Mouse (Mus musculus) intestine, embryonic 16.5 days (tissue): ENCODE measurements around the gene C730034F03Rik. TPM values are rescaled to one million over a fixed set of nuclear protein-coding genes. Genes with fewer than 3 reads are reported as not detected.

Experiments used
- ATAC-seq: fragments of 200-750 bp; cut with Nextera tagmentation; 2 replicates; pipeline ENCODE4 v1.8.0; 2017; ENCODE audit warnings: moderate TSS enrichment, moderate library complexity
- H3K27ac ChIP-seq: fragments of 300-500 bp; sonication (generic); 2 replicates; pipeline ENCODE4 v1.5.1; 2014; ENCODE audit warnings: mild to moderate bottlenecking, low read length
- H3K27me3 ChIP-seq: fragments of 300-500 bp; sonication (generic); replicated peaks from 2 replicates; pipeline ENCODE4 v1.6.1; 2014; ENCODE audit warnings: low read length, control low read depth, mixed read lengths; ENCODE audit not compliant: control insufficient read depth, insufficient read depth
- H3K36me3 ChIP-seq: fragments of 300-500 bp; sonication (generic); 2 replicates; pipeline ENCODE4 v1.6.1; 2014; ENCODE audit warnings: low read length, control low read depth; ENCODE audit not compliant: control insufficient read depth, insufficient read depth
- H3K4me1 ChIP-seq: fragments of 300-500 bp; sonication (generic); 2 replicates; pipeline ENCODE4 v1.6.1; 2014; ENCODE audit warnings: low read length, control low read depth, mixed read lengths; ENCODE audit not compliant: control insufficient read depth, insufficient read depth
- H3K4me2 ChIP-seq: fragments of 300-500 bp; sonication (generic); 2 replicates; pipeline ENCODE4 v1.6.1; 2014; ENCODE audit warnings: low read depth, low read length, control low read depth
- H3K4me3 ChIP-seq: fragments of 300-500 bp; sonication (generic); 2 replicates; pipeline ENCODE4 v1.5.1; 2014; ENCODE audit warnings: mild to moderate bottlenecking, low read length
- H3K9ac ChIP-seq: fragments of 300-500 bp; sonication (generic); 2 replicates; pipeline ENCODE4 v1.6.1; 2014; ENCODE audit warnings: low read depth, low read length
- H3K9me3 ChIP-seq: fragments of 300-500 bp; sonication (generic); 2 replicates; pipeline ENCODE4 v1.6.1; 2016; ENCODE audit warnings: low read length, control low read depth; ENCODE audit not compliant: control insufficient read depth
- WGBS: fragments of 180-500 bp; shearing (Covaris S2); extraction: QIAGEN DNeasy Blood & Tissue Kit; methylation state at CpG from one replicate; pipeline ENCODE4 v1.1.7; 2014; 5-methylcytosine and 5-hydroxymethylcytosine counted together
- polyA plus RNA-seq: library from polyadenylated mRNA; unstranded; fragments of >200 nt; fragmentation: Nextera tagmentation; extraction: Ambion mirVana; gene quantifications from 2 replicates; pipeline ENCODE4 v1.2.1, GENCODE M21; 2015

C730034F03Rik gene
- polyA plus RNA-seq, 1 experiment from 2014 or later, result 3.2 TPM

DNA sequence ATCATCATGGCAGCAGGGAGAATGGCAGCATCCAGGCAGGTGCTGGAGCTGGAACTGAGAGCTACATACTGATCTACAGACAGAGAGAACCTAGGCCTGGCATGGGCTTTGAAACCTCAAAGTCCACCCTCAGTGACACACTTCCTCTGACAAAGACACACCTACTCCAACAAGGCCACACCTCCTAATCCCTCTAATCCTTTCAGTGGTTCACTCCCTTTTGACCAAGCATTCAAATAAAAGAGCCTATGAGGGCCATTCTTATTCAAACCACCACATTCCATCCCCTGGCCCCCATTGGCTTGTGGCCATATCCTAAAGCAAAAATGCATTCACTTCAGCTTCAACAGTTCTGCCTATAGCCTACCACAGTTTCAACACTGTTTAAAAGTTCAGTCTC lies 22.7 kb upstream of the C730034F03Rik start:
- H3K4me3 ChIP-seq, result no peak overlapping the region
- H3K4me2 ChIP-seq, result no peak overlapping the region
- H3K27me3 ChIP-seq, result no peaks in the 10 kb centered on the region
- no peaks in the 10 kb centered on the region for H3K4me1 ChIP-seq
- ATAC-seq, result no peak
- H3K27ac ChIP-seq, result no peak overlapping the region
- H3K36me3 ChIP-seq, result no peaks in the 10 kb centered on the region
- H3K9me3 ChIP-seq, result no peaks in the 10 kb centered on the region
- H3K9ac ChIP-seq, result no peak overlapping the region

DNA sequence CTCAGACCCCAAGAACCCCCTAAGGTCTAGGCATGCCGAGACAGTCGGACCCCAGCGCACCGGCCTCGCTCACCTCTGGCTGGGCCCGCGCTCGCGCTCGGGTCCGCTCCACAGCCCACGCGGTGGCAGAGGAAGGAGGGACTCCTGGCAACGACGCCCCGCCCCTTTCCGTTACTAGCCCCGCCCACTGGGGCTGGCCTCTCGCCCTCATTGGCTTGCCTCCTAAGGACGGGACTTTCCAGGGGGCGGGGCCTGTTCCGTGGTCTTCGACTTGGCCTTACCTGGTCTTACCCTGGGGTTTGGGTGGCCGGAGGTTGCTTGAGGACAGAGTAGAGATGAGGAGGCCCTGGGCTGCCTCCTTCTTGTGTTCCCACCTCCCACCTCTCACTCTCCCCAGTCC lies 19.3 kb upstream of the C730034F03Rik start, which contains the start of gene Syce3:
Syce3 (minus strand) TSS at position 386 of the 400 bp plus-strand sequence.
- no peak for ATAC-seq
- Histone ChIP-seq H3K4me1 (no peaks in the 10 kb centered on the region), H3K4me3 (no peak within 1 kb of the TSS), H3K27me3 (no peaks in the 10 kb centered on the region), H3K9ac (no peak within 1 kb of the TSS), H3K9me3 (no peaks in the 10 kb centered on the region), H3K27ac (no peak within 1 kb of the TSS), H3K36me3 (no peaks in the 10 kb centered on the region), H3K4me2 (no peak within 1 kb of the TSS)
- WGBS, result 77% methylated on average over 24 of the region's 24 CpGs

DNA sequence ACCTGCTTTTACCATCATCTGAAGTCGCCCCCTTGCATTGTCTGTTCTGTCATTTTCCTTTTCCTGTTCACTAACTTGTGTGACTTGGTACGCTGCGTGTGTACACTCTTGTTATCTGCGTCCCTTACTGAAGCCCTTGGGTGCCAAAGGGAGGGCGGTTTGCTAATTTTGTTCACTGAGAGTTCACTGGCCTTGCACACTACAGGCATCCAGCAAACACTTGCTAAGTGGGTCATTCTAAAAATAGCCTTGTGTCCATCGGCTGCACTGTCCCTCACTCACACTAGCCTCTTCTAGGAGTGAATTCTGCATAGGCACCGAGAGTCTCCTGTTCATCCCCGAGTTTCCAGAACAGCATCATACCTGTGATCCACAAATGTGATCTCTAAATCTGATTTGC lies 14.1 kb upstream of the C730034F03Rik start:
- no peaks in the 10 kb centered on the region for H3K4me1 ChIP-seq
- no peak overlapping the region for H3K4me2 ChIP-seq
- WGBS, result 84% methylated on average over 8 of the region's 8 CpGs
- H3K4me3 ChIP-seq, result no peak overlapping the region
- no peak for ATAC-seq
- no peaks in the 10 kb centered on the region for H3K27me3 ChIP-seq
- no peak overlapping the region for H3K27ac ChIP-seq
- 0 out of 2 replicates have a peak, but pooled peaks cover 3% of the 10 kb centered on the region for H3K36me3 ChIP-seq
- no peaks in the 10 kb centered on the region for H3K9me3 ChIP-seq
- no peak overlapping the region for H3K9ac ChIP-seq

DNA sequence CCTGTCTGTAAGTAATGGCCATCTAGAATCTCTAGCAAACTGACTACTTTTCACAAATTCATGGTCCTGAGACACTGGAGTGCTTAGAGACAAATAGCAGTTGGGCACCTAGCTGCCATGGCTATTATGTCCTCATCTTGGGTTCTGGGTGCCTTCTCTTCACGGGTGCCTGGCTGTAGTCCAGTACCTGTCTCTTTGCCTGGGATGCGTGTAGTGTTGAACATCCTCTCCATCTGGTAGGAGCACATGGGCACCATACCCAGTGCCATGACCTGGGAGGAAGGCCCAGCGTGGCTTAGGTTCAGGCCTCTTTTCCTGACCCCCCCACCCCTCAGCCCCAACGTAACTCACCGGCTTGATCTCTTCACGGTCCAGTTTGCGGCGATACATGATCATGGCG lies 7.5 kb upstream of the C730034F03Rik start:
- no peaks in the 10 kb centered on the region for H3K27me3 ChIP-seq
- H3K4me2 ChIP-seq, result no peak overlapping the region
- WGBS, result 96% methylated on average over 9 of the region's 9 CpGs
- 0 out of 2 replicates have a peak, but pooled peaks cover 3% of the 10 kb centered on the region for H3K4me1 ChIP-seq
- no peak overlapping the region for H3K4me3 ChIP-seq
- no peak overlapping the region for H3K9ac ChIP-seq
- ATAC-seq, result no peak
- H3K36me3 ChIP-seq, result 0 out of 2 replicates have a peak, but pooled peaks cover 7% of the 10 kb centered on the region
- H3K27ac ChIP-seq, result no peak overlapping the region
- H3K9me3 ChIP-seq, result no peaks in the 10 kb centered on the region

DNA sequence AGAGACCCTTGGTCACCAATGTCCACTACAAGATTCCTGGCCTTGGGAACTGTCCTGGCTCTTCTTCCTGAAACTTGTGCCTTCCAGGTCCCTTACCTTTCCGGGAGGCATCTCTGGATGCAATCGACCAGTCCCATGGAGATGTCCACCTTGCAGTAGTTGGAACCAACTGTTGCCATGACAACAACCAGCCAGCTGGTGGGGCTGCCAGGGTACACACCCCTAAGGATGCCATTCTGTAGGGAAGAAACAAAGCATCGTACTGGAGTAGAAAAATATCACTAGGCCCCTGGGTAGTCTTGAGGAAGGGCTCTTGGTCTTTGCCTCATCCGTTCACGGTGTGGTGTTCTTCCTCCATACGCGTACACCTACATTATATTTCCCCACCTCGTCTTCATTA lies 4.8 kb upstream of the C730034F03Rik start:
- H3K4me1 ChIP-seq, result peaks cover 7% of the 10 kb centered on the region; the same call in 1 of the 2 replicates
- H3K9ac ChIP-seq, result no peak overlapping the region
- H3K4me3 ChIP-seq, result no peak overlapping the region
- no peak overlapping the region for H3K27ac ChIP-seq
- 79% methylated on average over 8 of the region's 8 CpGs for WGBS
- H3K9me3 ChIP-seq, result no peaks in the 10 kb centered on the region
- H3K27me3 ChIP-seq, result no peaks in the 10 kb centered on the region
- H3K4me2 ChIP-seq, result no peak overlapping the region
- H3K36me3 ChIP-seq, result 0 out of 2 replicates have a peak, but pooled peaks cover 4% of the 10 kb centered on the region
- ATAC-seq, result no peak

DNA sequence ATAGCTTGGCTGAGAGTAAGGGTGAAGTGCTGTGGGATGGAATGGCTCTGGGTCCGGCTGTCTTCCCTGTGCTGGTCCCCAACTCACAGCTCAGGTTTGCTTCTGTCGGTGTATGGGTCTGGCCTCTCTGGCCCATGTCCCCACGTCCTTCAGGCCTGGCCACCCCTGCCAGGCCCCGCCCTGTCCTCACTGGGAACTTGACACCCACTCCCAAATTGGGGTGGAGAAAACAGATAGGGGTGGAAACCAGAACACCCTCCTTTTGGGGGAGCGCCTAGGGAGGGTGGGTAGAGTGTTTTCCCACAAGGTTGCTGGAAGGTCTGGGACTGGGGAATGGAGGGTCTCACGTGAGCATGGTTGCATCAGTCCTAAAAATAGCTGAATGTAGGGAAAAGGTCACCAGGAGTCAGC lies 3.7 kb upstream of the C730034F03Rik start, which contains the start of gene Cpt1b:
Cpt1b (minus strand) TSS at position 153 of the 411 bp plus-strand sequence.
- Histone ChIP-seq H3K4me2 (no peak within 1 kb of the TSS), H3K4me1 (peaks cover 7% of the 10 kb centered on the region; the same call in 1 of the 2 replicates), H3K27me3 (no peaks in the 10 kb centered on the region), H3K9ac (no peak within 1 kb of the TSS), H3K27ac (no peak within 1 kb of the TSS), H3K36me3 (0 out of 2 replicates have a peak, but pooled peaks cover 4% of the 10 kb centered on the region), H3K4me3 (no peak within 1 kb of the TSS), H3K9me3 (no peaks in the 10 kb centered on the region)
- no peak for ATAC-seq
- WGBS, result 41% methylated on average over 6 of the region's 6 CpGs

DNA sequence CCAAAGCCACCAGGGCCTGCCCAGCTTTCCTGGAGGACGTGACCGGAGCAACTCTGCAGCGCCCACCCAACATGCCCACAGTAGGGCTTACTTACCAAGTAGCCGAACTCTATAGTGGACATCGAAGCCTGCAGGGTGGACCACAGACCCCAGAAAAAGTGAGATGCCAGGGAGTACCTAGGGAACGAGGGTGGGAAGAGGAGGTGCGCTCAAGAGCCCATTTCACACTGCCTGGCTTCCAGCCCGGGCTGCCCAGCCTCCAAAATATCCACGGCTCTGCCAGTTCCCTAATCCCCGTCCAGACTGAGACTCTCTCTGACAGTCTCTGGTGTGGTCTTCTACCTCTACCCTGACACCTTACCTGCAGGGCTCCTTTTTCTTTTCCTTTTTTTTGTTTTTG lies 2.7 kb upstream of the C730034F03Rik start:
- H3K9ac ChIP-seq, result no peak overlapping the region
- no peak overlapping the region for H3K4me2 ChIP-seq
- 93% methylated on average over 10 of the region's 10 CpGs for WGBS
- no peaks in the 10 kb centered on the region for H3K9me3 ChIP-seq
- no peaks in the 10 kb centered on the region for H3K27me3 ChIP-seq
- H3K4me3 ChIP-seq, result no peak overlapping the region
- peaks cover 12% of the 10 kb centered on the region for H3K4me1 ChIP-seq
- no peak for ATAC-seq
- H3K36me3 ChIP-seq, result 0 out of 2 replicates have a peak, but pooled peaks cover 4% of the 10 kb centered on the region
- H3K27ac ChIP-seq, result no peak overlapping the region

DNA sequence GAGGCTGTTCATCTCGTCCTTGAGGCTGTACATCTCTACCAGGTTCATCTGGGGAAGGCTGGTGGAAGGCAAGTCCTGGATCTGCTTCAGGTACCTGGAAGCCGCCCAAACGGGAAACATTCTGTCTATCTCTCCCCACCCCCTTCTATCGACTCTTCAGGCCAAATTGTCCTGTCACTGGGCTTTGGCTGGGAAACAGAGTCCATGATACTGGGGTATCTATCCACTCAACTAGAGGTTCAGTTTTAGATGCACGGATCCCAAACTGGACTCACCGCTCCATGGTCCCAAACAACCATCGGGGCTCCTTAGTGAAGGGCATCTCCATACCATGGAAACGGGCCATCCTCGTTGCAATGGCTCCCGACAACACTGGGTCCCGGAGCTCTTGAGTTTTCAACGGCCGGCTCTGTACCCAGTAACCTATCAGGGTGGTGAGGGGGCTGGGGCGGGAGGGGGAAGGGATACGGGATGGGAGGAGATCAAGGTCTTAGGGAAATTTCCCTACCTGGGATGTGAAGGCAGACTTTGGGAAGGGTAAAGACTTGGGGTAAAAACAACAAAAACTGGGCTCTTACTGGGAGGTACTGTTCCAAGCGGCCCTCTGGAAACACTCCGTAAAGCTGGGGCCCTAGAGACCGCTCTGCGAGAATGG lies 1.1 kb upstream of the C730034F03Rik start:
- 0 out of 2 replicates have a peak, but pooled peaks cover 4% of the 10 kb centered on the region for H3K36me3 ChIP-seq

DNA sequence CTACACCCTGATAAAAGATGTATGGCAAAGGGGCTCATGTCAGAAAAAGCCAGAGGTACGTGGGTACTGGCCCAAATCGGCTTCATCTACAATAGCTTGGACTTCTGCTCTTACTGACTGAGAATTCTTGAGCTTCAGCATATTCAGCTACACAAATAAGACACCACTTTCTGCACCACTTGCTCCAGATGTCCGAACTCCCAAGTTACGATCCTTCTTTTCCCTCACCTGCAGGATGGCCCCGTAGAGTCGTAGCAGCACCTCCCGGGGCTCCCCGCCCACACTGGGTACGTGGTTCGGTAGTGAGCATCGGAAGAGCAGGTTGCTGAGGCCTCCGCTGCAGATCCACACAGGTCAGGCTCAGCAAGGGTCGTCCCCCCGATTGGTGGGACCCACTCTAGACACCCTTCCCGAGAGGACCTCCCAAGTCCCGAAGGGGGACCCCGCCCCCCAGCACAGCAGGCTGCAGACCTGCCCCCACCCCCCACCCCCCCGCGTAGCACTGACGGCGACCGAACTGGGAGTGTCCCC lies 503 bp upstream of the C730034F03Rik start:
- WGBS, result 5% methylated on average over 22 of the region's 22 CpGs
- peak overlapping the region; percentile 25; the same call in 1 of the 2 replicates for H3K27ac ChIP-seq

More for the DNA sequence above, 1.1 kb upstream of the C730034F03Rik start:
- H3K4me2 ChIP-seq, result peak overlapping the region; percentile 88
- H3K9me3 ChIP-seq, result no peaks in the 10 kb centered on the region
- H3K9ac ChIP-seq, result peak overlapping the region; percentile 87
- ATAC-seq, result no peak
- no peaks in the 10 kb centered on the region for H3K27me3 ChIP-seq
- peak overlapping the region; percentile 87 for H3K4me3 ChIP-seq
- 84% methylated on average over 19 of the region's 19 CpGs for WGBS
- no peak overlapping the region for H3K27ac ChIP-seq
- peaks cover 12% of the 10 kb centered on the region for H3K4me1 ChIP-seq

More for the DNA sequence above, 503 bp upstream of the C730034F03Rik start:
- Histone ChIP-seq H3K4me1 (peaks cover 12% of the 10 kb centered on the region), H3K27me3 (no peaks in the 10 kb centered on the region), H3K9me3 (no peaks in the 10 kb centered on the region), H3K9ac (peak overlapping the region; percentile 87), H3K36me3 (0 out of 2 replicates have a peak, but pooled peaks cover 4% of the 10 kb centered on the region), H3K4me2 (peak overlapping the region; percentile 88), H3K4me3 (peak overlapping the region; percentile 87)
- peak; percentile 41 for ATAC-seq
